Mouse (Mus musculus): ENCODE measurements around the gene Rnasek.

GRCm38 (mm10) chr11:70219873-70220272, 19.8 kb downstream of the Rnasek start:
- TF ChIP-seq CTCF (IDR thresholded peaks at IDR 0.05; ENCODE audit: low read depth, low read length) (no peak), TAL1 (conservative IDR thresholded peaks at IDR 0.05; ENCODE audit: low read depth, low read length) (no peak)
